Mouse (Mus musculus): ENCODE measurements around the gene Wdfy3.

- no peak for TF ChIP-seq CTCF (IDR thresholded peaks at IDR 0.05; ENCODE audit: low read depth)
- TF ChIP-seq EP300 (IDR thresholded peaks at IDR 0.05; ENCODE audit: low read depth), result no peak
These were observed 101.9 kb downstream of the Wdfy3 start for GRCm38 (mm10) chr5:101967832-101968152.
